Mouse (Mus musculus) c-Kit-positive CD71-positive TER-119-negative erythroid progenitor cells, embryonic 14.5 days (primary cell): ENCODE data around the gene Fbxl13.

ENCODE experiments used
- DNase-seq: peaks from one replicate; pipeline ENCODE4 v3.0.0-alpha.2; 2013; ENCODE audit warnings: low read depth

The Fbxl13 gene

GRCm38 (mm10) chr5:21483275-21483674 lies 162.2 kb downstream of the Fbxl13 start:
- no peak for DNase-seq

DNA sequence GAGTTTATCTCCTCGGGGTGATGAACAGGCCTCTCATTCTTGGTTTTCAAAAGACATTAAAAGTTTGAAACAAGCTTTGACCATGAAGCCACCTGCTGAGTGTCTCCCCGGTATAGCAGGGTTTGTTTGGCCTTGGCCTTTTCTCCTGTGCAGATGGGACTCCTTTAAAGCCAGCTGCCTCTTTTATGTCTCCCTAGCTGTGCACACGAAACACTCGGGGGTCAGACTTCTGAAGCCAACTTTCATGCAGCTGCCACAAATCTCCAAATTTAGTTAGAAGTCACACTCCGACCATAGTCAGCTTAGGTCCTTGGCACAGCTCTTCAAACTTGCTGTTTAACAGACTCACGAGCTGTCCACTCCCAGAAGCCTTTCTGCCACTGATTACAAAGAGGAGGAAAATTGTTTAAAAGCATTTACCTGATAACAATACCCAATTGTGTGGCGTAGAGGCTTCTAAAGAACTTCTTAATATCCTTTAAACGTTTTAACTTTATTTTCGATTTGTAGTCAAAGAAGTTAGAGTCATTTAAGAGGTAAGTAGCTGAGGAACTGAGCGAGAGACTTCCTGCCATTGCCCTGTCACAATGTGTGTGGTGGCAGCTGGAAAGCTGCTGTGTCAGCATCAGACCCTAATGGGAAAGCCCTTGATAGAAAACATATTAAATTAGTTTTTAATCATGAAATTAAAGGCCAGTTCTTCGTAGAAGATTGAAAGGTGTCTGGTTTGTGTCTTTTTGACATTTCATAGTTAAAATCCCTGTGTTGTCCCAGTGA lies 162.8 kb downstream of the Fbxl13 start:
- DNase-seq, result no peak

DNA sequence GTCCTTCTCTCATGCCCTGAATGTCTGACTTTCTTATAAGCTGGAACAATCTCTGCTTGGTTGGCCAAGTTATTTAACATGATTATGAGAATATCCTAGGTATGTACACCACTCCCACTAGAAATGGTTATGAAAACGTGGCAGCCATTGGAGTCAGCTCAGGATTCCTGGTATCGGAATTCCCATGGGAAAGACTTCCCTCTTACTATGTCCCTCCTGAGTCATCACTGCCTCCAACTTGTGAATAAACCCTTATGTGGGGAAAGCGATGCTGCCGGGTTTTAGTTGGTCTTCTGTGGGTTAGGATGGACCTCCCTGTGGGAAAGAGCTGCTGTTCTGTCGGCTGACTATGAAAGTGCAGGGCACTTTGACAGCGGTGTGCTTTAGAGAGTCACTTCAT lies 163.9 kb downstream of the Fbxl13 start:
- DNase-seq, result no peak

DNA sequence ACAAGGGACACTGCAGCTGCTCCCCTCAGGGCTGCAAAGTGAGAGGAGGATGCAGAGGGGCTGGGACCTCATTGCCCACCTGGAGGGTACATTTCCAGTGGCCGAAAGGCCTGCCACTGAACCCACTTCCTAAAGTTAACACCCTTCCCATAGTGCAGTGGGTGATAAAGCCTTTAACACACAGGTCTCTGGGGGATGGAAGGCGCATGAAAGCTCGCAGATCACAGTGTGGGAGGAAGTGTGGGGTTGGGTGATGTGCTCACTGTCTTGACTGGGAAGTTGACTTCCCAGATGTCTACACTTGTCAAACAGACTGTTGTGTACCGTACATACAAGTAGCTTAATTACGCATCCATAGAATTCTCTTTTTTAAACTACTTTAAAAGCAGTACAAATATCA lies 165.7 kb downstream of the Fbxl13 start:
- no peak for DNase-seq

GRCm38 (mm10) chr5:21478428-21478827 lies 167.0 kb downstream of the Fbxl13 start:
- no peak for DNase-seq

GRCm38 (mm10) chr5:21468100-21468499 lies 177.3 kb downstream of the Fbxl13 start:
- DNase-seq, result no peak

DNA sequence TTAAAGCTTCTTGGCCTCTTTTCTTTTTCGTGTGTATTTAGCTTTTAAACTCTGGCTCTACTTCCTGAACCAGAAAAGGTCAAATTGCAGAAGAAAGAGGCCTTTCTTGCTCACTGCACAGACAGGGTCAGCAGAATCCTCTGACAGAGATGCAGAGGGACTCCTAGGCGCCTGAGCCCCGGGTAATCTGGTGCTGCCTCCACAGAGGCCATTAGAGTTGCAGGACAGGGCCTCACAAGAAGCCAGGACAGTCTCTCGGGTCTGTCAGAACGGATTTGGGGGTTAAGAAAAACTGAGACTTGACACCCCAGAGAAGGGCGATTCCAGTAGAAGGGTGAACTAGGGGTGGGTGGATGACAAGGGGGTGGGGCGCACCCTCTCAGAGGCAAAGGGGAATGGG lies 178.0 kb downstream of the Fbxl13 start:
- no peak for DNase-seq

- DNase-seq, result no peak
Measured at GRCm38 (mm10) chr5:21440833-21441530, 204.5 kb downstream of the Fbxl13 start.

GRCm38 (mm10) chr5:21439446-21440110 lies 205.9 kb downstream of the Fbxl13 start:
- DNase-seq, result no peak

DNA sequence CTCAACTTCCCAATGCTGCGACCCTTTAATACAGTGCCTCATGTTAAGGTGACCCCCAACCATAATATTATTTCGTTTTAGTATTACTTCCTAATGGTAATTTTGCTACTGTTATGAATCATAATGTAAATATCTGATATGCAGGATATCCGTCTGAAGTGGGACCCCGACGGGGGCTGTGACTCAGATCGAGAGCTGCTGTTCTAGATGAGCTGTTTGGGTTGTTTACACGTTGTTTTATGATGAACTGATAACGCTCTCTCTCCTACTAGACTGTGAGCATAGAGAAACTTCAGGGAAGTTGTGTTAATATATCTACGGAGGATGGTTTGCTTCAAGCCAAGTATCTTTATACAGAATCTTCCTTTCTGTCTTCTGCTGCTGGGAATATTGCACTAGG lies 207.0 kb downstream of the Fbxl13 start:
- no peak for DNase-seq

GRCm38 (mm10) chr5:21436471-21436975 lies 208.9 kb downstream of the Fbxl13 start:
- DNase-seq, result no peak

GRCm38 (mm10) chr5:21434148-21434929 lies 211.1 kb downstream of the Fbxl13 start:
- DNase-seq, result no peak
